Mouse (Mus musculus) midbrain, postnatal 0 days (tissue): ENCODE measurements around the gene Oasl1. TPM values are rescaled to one million over a fixed set of nuclear protein-coding genes. Genes with fewer than 3 reads are reported as not detected.

Experiments used
- ATAC-seq: fragments of 200-750 bp; cut with Nextera tagmentation; 2 replicates; pipeline ENCODE4 v1.8.0; 2017; ENCODE audit warnings: moderate number of reproducible peaks, mild to moderate bottlenecking, moderate TSS enrichment, moderate library complexity; ENCODE audit not compliant: low FRiP score
- DNase-seq: peaks from one replicate; pipeline ENCODE4 v3.0.0-alpha.2; 2015; ENCODE audit warnings: low spot score
- H3K27ac ChIP-seq: fragments of 300-500 bp; sonication (generic); 2 replicates; pipeline ENCODE4 v1.5.1; 2014; ENCODE audit warnings: low read depth, mild to moderate bottlenecking, low read length, mixed read lengths
- H3K27me3 ChIP-seq: fragments of 300-500 bp; sonication (generic); 2 replicates; pipeline ENCODE4 v1.6.1; 2014; ENCODE audit warnings: low read length, control low read depth, mixed read lengths; ENCODE audit not compliant: insufficient read depth
- H3K36me3 ChIP-seq: fragments of 300-500 bp; sonication (generic); 2 replicates; pipeline ENCODE4 v1.6.1; 2014; ENCODE audit warnings: low read length, control low read depth, mixed read lengths; ENCODE audit not compliant: insufficient read depth
- H3K4me1 ChIP-seq: fragments of 300-500 bp; sonication (generic); 2 replicates; pipeline ENCODE4 v1.6.1; 2014; ENCODE audit warnings: mild to moderate bottlenecking, control low read depth, antibody characterized with exemption, low read length, mixed read lengths; ENCODE audit not compliant: insufficient read depth
- H3K4me2 ChIP-seq: fragments of 300-500 bp; sonication (generic); 2 replicates; pipeline ENCODE4 v1.6.1; 2014; ENCODE audit warnings: low read depth, mild to moderate bottlenecking, low read length, mixed read lengths; ENCODE audit not compliant: poor library complexity, severe bottlenecking
- H3K4me3 ChIP-seq: fragments of 300-500 bp; sonication (generic); 2 replicates; pipeline ENCODE4 v1.5.1; 2014; ENCODE audit warnings: low read depth, mild to moderate bottlenecking, low read length, moderate library complexity
- H3K9ac ChIP-seq: fragments of 300-500 bp; sonication (generic); replicated peaks from 2 replicates; pipeline ENCODE4 v1.6.1; 2014; ENCODE audit warnings: mild to moderate bottlenecking, low read length, moderate library complexity, mixed read lengths; ENCODE audit not compliant: poor library complexity, severe bottlenecking
- H3K9me3 ChIP-seq: fragments of 300-500 bp; sonication (generic); 2 replicates; pipeline ENCODE4 v1.6.1; 2016; ENCODE audit warnings: low read length, control low read depth
- CTCF ChIP-seq: IDR thresholded peaks from 2 replicates; pipeline ENCODE4 v1.5.1; 2016; ENCODE audit warnings: antibody characterized with exemption, mild to moderate bottlenecking
- WGBS: fragments of 180-500 bp; shearing (Covaris S2); extraction: QIAGEN DNeasy Blood & Tissue Kit; methylation state at CpG from one replicate; pipeline ENCODE4 v1.1.7; 2014; 5-methylcytosine and 5-hydroxymethylcytosine counted together
- polyA plus RNA-seq: library from polyadenylated mRNA; unstranded; fragments of >200 nt; fragmentation: Nextera tagmentation; extraction: Ambion mirVana; gene quantifications from 2 replicates; pipeline ENCODE4 v1.2.1, GENCODE M21; 2015
- total RNA-seq: library from RNA; depleted of rRNA; stranded (reverse); fragments of >200 nt; gene quantifications from 2 replicates; pipeline ENCODE4 v1.2.3, GENCODE M21; 2014; rRNA removed

Gene Oasl1
- total and polyA plus RNA-seq, 2 experiments from 2014 or later, result 0.32 to 3.8 TPM

DNA sequence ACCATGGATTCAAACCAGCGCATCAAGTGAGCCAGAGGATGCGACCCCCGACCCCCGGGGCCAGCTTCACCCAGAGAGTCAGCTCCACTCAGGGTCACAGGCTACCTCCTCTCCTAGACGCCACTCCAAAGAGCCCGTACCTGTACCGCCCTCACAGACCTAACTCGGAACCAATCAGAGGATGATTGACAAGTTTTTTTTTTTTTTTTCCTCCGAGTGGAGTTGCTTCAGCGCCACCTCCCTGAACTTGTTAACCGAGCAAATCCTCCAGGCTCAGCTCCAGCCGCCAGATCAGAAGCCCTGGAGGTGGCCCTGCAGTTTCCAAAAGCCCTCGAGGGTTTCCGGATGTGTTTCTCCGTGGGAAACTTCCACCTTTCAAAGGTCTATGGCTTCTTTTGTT lies 59.0 kb downstream of the Oasl1 start:
- Histone ChIP-seq H3K27me3 (no peaks in the 10 kb centered on the region), H3K36me3 (no peaks in the 10 kb centered on the region), H3K9me3 (no peaks in the 10 kb centered on the region), H3K9ac (no peak overlapping the region), H3K27ac (no peak overlapping the region), H3K4me1 (peaks cover 7% of the 10 kb centered on the region; the same call in 1 of the 2 replicates), H3K4me2 (no peak overlapping the region), H3K4me3 (no peak overlapping the region)
- WGBS, result 53% methylated on average over 15 of the region's 15 CpGs
- DNase-seq, result no peak
- ATAC-seq, result no peak
- no peak for TF ChIP-seq CTCF

DNA sequence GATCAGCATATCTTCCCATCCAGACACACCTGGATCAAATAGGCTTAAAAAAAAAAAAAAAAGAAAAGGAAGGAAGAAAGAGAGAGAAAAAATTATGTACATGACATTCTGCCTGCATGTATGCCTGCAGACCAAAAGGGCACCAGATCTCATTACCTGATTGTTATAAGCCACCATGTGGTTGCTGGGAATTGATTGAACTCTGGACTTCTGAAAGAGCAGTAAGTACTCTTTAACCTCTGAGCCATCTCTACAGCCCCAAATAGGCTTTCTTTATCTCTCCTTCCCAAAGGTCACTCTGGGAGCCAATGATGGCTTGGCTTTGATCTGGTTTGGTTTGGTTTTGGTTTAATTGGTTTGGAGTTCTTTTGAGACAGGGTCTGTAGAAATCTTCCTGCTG lies 62.0 kb downstream of the Oasl1 start:
- H3K4me3 ChIP-seq, result no peak overlapping the region
- H3K27me3 ChIP-seq, result no peaks in the 10 kb centered on the region
- no peak for TF ChIP-seq CTCF
- no peak for ATAC-seq
- DNase-seq, result no peak
- no peak overlapping the region for H3K27ac ChIP-seq
- H3K9me3 ChIP-seq, result 0 out of 2 replicates have a peak, but pooled peaks cover 2% of the 10 kb centered on the region
- H3K4me2 ChIP-seq, result no peak overlapping the region
- no peaks in the 10 kb centered on the region for H3K4me1 ChIP-seq
- no peaks in the 10 kb centered on the region for H3K36me3 ChIP-seq
- no peak overlapping the region for H3K9ac ChIP-seq

Other genes with a start within 250 kb of the Oasl1 start
- 27.0 and 42.1 TPM in 2 replicates for gene Gltp, start 232.3 kb upstream of the Oasl1 start, total RNA-seq
- 32.6 and 35.3 TPM in 2 replicates for gene Gltp, start 232.3 kb upstream of the Oasl1 start, polyA plus RNA-seq
- gene Tchp, start 215.5 kb upstream of the Oasl1 start, total RNA-seq, result 10.9 and 11.2 TPM in 2 replicates
- gene Tchp, start 215.5 kb upstream of the Oasl1 start, polyA plus RNA-seq, result 12.6 and 14.4 TPM in 2 replicates
- gene Ankrd13a, start 148.6 kb upstream of the Oasl1 start, total RNA-seq, result 39.3 and 47.3 TPM in 2 replicates
- 22.4 and 24.9 TPM in 2 replicates for gene Ankrd13a, start 148.6 kb upstream of the Oasl1 start, polyA plus RNA-seq
- 41.8 and 45.1 TPM in 2 replicates for gene Git2, start 147.7 kb upstream of the Oasl1 start, total RNA-seq
- 25.5 and 33.8 TPM in 2 replicates for gene Git2, start 147.7 kb upstream of the Oasl1 start, polyA plus RNA-seq
- 299 and 345 TPM in 2 replicates for gene 1500011B03Rik, start 99.8 kb upstream of the Oasl1 start, total RNA-seq
- gene 1500011B03Rik, start 99.8 kb upstream of the Oasl1 start, polyA plus RNA-seq, result 372 and 393 TPM in 2 replicates
- not detected in 2 replicates for gene 4930519G04Rik, start 69.6 kb upstream of the Oasl1 start, total RNA-seq
- not detected in 2 replicates for gene 4930519G04Rik, start 69.6 kb upstream of the Oasl1 start, polyA plus RNA-seq
- gene Gm9936, start 64.6 kb upstream of the Oasl1 start, total RNA-seq, result 5.8 and 6.7 TPM in 2 replicates
- 3.1 and 3.3 TPM in 2 replicates for gene Gm9936, start 64.6 kb upstream of the Oasl1 start, polyA plus RNA-seq
- 1.8 and 6.3 TPM in 2 replicates for gene Oasl2, start 26.3 kb upstream of the Oasl1 start, total RNA-seq
- gene Oasl2, start 26.3 kb upstream of the Oasl1 start, polyA plus RNA-seq, result 3.9 and 5.1 TPM in 2 replicates
- 62.9 and 71.3 TPM in 2 replicates for gene 2210016L21Rik, start 18.9 kb downstream of the Oasl1 start, total RNA-seq
- gene 2210016L21Rik, start 18.9 kb downstream of the Oasl1 start, polyA plus RNA-seq, result 189 and 225 TPM in 2 replicates
- not detected in 2 replicates for gene Hnf1a, start 47.9 kb downstream of the Oasl1 start, total RNA-seq
- gene Hnf1a, start 47.9 kb downstream of the Oasl1 start, polyA plus RNA-seq, result 0.05 and 0.06 TPM in 2 replicates
- 153 TPM in 2 replicates for gene Sppl3, start 87.9 kb downstream of the Oasl1 start, total RNA-seq
- gene Sppl3, start 87.9 kb downstream of the Oasl1 start, polyA plus RNA-seq, result 34.9 and 37.1 TPM in 2 replicates
- not detected in 2 replicates for gene Gm10401, start 175.1 kb downstream of the Oasl1 start, total RNA-seq
- 42.9 and 44.1 TPM in 2 replicates for gene Gm10401, start 175.1 kb downstream of the Oasl1 start, polyA plus RNA-seq
- 16.5 and 17.4 TPM in 2 replicates for gene Acads, start 196.1 kb downstream of the Oasl1 start, total RNA-seq
- gene Acads, start 196.1 kb downstream of the Oasl1 start, polyA plus RNA-seq, result 13.4 and 14.1 TPM in 2 replicates
- gene Unc119b, start 211.7 kb downstream of the Oasl1 start, total RNA-seq, result 28.4 and 30.0 TPM in 2 replicates
- 16.9 and 18.4 TPM in 2 replicates for gene Unc119b, start 211.7 kb downstream of the Oasl1 start, polyA plus RNA-seq
- 61.7 and 64.6 TPM in 2 replicates for gene Mlec, start 234.9 kb downstream of the Oasl1 start, total RNA-seq
- gene Mlec, start 234.9 kb downstream of the Oasl1 start, polyA plus RNA-seq, result 11.4 and 16.2 TPM in 2 replicates